Mouse (Mus musculus): Measurements from ENCODE around the gene Cyp2c29. TPM values are rescaled to one million over a fixed set of nuclear protein-coding genes. Genes with fewer than 3 reads are reported as not detected.
"Not testable (repeated sequence)": the region's sequence is repeated elsewhere in the genome, so short reads cannot be mapped to it uniquely, and the experiment has no call there.

The Cyp2c29 gene
- polyA plus RNA-seq (2011; ENCODE audit: insufficient read length, low read depth, missing spikeins) = not detected in 2 replicates

DNA sequence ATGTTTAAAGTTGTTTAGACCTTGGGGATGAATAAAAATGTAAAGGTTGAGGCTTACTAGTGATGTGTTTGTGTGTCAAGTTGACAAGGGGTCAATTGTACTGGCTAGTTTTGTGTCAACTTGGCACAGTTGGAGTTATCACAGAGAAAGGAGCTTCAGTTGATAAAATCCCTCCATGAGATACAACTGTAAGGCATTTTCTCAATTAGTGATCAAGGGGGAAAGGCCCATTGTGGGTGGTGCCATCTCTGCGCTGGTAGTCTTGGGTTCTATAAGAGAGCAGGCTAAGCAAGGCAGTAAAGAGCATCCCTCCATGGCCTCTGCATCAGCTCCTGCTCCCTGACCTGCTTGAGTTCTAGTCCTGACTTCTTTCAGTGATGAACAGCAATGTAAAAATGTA is at the start of gene Cyp2c29:
Gene Cyp2c29, plus strand, starts transcription at position 301 of the 400 bp plus-strand sequence.
- not testable (repeated sequence) for H3K27ac ChIP-seq (ENCODE audit: insufficient read depth, low read length); H3K4me1 ChIP-seq (ENCODE audit: control insufficient read depth, insufficient read depth, low read length); H3K4me3 ChIP-seq (ENCODE audit: insufficient read depth, low read length)

GRCm38 (mm10) chr19:39267036-39267435 is 2.2 kb upstream of the Cyp2c29 start:
- H3K4me3 ChIP-seq (ENCODE audit: insufficient read depth, low read length); H3K27ac ChIP-seq (ENCODE audit: insufficient read depth, low read length); H3K4me1 ChIP-seq (ENCODE audit: control insufficient read depth, insufficient read depth, low read length): not testable (repeated sequence)

DNA sequence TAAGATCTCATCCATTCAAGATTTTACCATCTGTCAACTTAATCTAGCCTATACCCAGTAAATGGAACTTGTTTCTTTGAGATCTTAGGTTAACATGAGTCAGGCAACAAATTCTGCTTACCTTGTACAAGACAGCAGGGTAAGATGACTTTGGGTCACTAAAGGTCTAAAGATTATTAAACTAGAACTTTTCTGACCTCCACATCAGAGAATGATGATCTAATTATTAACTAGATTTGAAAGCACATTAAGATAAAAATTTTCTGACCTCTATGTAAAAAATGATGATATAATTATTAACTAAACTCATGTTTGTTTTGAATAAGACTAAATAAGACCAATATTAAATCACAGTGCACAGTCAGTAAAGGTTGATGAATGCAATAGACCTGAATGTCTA is 13.6 kb downstream of the Cyp2c29 start:
- Histone ChIP-seq H3K27ac (ENCODE audit: insufficient read depth, low read length) (no peak overlapping the region), H3K4me1 (ENCODE audit: control insufficient read depth, insufficient read depth, low read length) (no peaks in the 10 kb centered on the region), H3K4me3 (ENCODE audit: insufficient read depth, low read length) (no peak overlapping the region)
- TF ChIP-seq POLR2A (IDR thresholded peaks at IDR 0.05; ENCODE audit: low read depth, low read length) (no peak), CTCF (IDR thresholded peaks at IDR 0.05; ENCODE audit: borderline replicate concordance, insufficient read depth, low read length) (no peak)

GRCm38 (mm10) chr19:39285637-39286036 is 16.4 kb downstream of the Cyp2c29 start:
- Histone ChIP-seq H3K27ac (ENCODE audit: insufficient read depth, low read length) (no peak overlapping the region), H3K4me1 (ENCODE audit: control insufficient read depth, insufficient read depth, low read length) (no peaks in the 10 kb centered on the region), H3K4me3 (ENCODE audit: insufficient read depth, low read length) (no peak overlapping the region)
- TF ChIP-seq POLR2A (IDR thresholded peaks at IDR 0.05; ENCODE audit: low read depth, low read length) (no peak), CTCF (IDR thresholded peaks at IDR 0.05; ENCODE audit: borderline replicate concordance, insufficient read depth, low read length) (no peak)

DNA sequence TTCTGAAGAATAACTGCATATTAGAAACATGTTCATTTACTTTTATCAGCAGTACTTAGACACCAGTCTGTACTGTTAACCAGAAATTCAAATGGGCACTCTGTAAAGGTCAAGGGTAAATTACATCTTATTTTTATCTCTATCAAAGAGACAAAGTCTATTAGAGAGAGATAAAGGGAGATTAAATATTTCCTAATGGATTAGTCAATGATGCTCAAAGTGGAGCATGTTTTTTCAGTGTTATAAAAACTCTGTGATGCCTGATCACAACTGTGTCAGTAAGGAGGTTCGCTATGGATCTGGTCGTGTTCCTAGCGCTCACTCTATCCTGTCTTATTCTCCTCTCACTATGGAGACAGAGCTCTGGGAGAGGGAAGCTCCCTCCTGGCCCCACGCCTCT is 17.6 kb downstream of the Cyp2c29 start:
- Histone ChIP-seq H3K4me1 (ENCODE audit: control insufficient read depth, insufficient read depth, low read length) (no peaks in the 10 kb centered on the region), H3K4me3 (ENCODE audit: insufficient read depth, low read length) (no peak overlapping the region), H3K27ac (ENCODE audit: insufficient read depth, low read length) (no peak overlapping the region)
- no peak for TF ChIP-seq CTCF (IDR thresholded peaks at IDR 0.05; ENCODE audit: borderline replicate concordance, insufficient read depth, low read length)
- no peak for TF ChIP-seq POLR2A (IDR thresholded peaks at IDR 0.05; ENCODE audit: low read depth, low read length)

- TF ChIP-seq POLR2A (IDR thresholded peaks at IDR 0.05; ENCODE audit: low read depth, low read length) (no peak), CTCF (IDR thresholded peaks at IDR 0.05; ENCODE audit: borderline replicate concordance, insufficient read depth, low read length) (no peak)
- Histone ChIP-seq H3K4me3 (ENCODE audit: insufficient read depth, low read length) (no peak overlapping the region), H3K4me1 (ENCODE audit: control insufficient read depth, insufficient read depth, low read length) (no peaks in the 10 kb centered on the region), H3K27ac (ENCODE audit: insufficient read depth, low read length) (no peak overlapping the region)
Observed at GRCm38 (mm10) chr19:39288978-39289377, 19.8 kb downstream of the Cyp2c29 start.

Other genes with a start within 250 kb of the Cyp2c29 start
- gene Cyp2c65, start 208.4 kb upstream of the Cyp2c29 start, polyA plus RNA-seq (2011; ENCODE audit: insufficient read length, low read depth, missing spikeins) = not detected in 2 replicates
- not detected in 2 replicates for gene Cyp2c66, start 155.5 kb upstream of the Cyp2c29 start, polyA plus RNA-seq (2011; ENCODE audit: insufficient read length, low read depth, missing spikeins)
- not detected in 2 replicates for gene Cyp2c38, start 193.7 kb downstream of the Cyp2c29 start, polyA plus RNA-seq (2011; ENCODE audit: insufficient read length, low read depth, missing spikeins)
- gene Cyp2c39, start 241.5 kb downstream of the Cyp2c29 start, polyA plus RNA-seq (2011; ENCODE audit: insufficient read length, low read depth, missing spikeins) = not detected in 2 replicates